Mouse (Mus musculus) embryonic facial prominence, embryonic 11.5 days (tissue): ENCODE results near the gene Mybl2. TPM values are rescaled to one million over a fixed set of nuclear protein-coding genes. Genes with fewer than 3 reads are reported as not detected.
A peak's percentile ranks its signal among the peaks of the same experiment; 100 is the strongest.

ENCODE experiments used
- ATAC-seq: fragments of 200-750 bp; cut with Nextera tagmentation; replicated peaks from 2 replicates; pipeline ENCODE4 v1.8.0; 2017; ENCODE audit warnings: low read depth; ENCODE audit not compliant: insufficient number of reproducible peaks, low FRiP score, low TSS enrichment
- DNase-seq: peaks from one replicate; pipeline ENCODE4 v3.0.0-alpha.2; 2015; ENCODE audit warnings: low spot score
- H3K27ac ChIP-seq: fragments of 300-500 bp; sonication (generic); replicated peaks from 2 replicates; pipeline ENCODE4 v1.5.1; 2014; ENCODE audit warnings: mild to moderate bottlenecking, low read depth, low read length, control low read depth
- H3K27me3 ChIP-seq: fragments of 300-500 bp; sonication (generic); 2 replicates; pipeline ENCODE4 v1.6.1; 2014; ENCODE audit warnings: mild to moderate bottlenecking, low read length, moderate library complexity, mixed read lengths; ENCODE audit not compliant: control insufficient read depth, insufficient read depth
- H3K36me3 ChIP-seq: fragments of 300-500 bp; sonication (generic); replicated peaks from 2 replicates; pipeline ENCODE4 v1.6.1; 2014; ENCODE audit warnings: low read depth, mild to moderate bottlenecking, low read length, moderate library complexity, mixed read lengths; ENCODE audit not compliant: control insufficient read depth, insufficient read depth
- H3K4me1 ChIP-seq: fragments of 300-500 bp; sonication (generic); 2 replicates; pipeline ENCODE4 v1.6.1; 2014; ENCODE audit warnings: low read length, mixed read lengths; ENCODE audit not compliant: control insufficient read depth, insufficient read depth
- H3K4me2 ChIP-seq: fragments of 300-500 bp; sonication (generic); 2 replicates; pipeline ENCODE4 v1.6.1; 2014; ENCODE audit warnings: low read depth, mild to moderate bottlenecking, control low read depth, low read length, moderate library complexity
- H3K4me3 ChIP-seq: fragments of 300-500 bp; sonication (generic); 2 replicates; pipeline ENCODE4 v1.5.1; 2014; ENCODE audit warnings: low read depth, low read length, control low read depth
- H3K9ac ChIP-seq: fragments of 300-500 bp; sonication (generic); replicated peaks from 2 replicates; pipeline ENCODE4 v1.6.1; 2014; ENCODE audit warnings: mild to moderate bottlenecking, control low read depth, low read length
- H3K9me3 ChIP-seq: fragments of 300-500 bp; sonication (generic); replicated peaks from 2 replicates; pipeline ENCODE4 v1.6.1; 2016; ENCODE audit warnings: mild to moderate bottlenecking, low read length, inconsistent platforms, mixed read lengths; ENCODE audit not compliant: control insufficient read depth
- WGBS: fragments of 180-500 bp; shearing (Covaris S2); extraction: QIAGEN DNeasy Blood & Tissue Kit; methylation state at CpG from one replicate; pipeline ENCODE4 v1.1.7; 2014; 5-methylcytosine and 5-hydroxymethylcytosine counted together
- polyA plus RNA-seq: library from polyadenylated mRNA; unstranded; fragments of >200 nt; fragmentation: Nextera tagmentation; extraction: Ambion mirVana; gene quantifications from 2 replicates; pipeline ENCODE4 v1.2.1, GENCODE M21; 2014

Gene Mybl2
- polyA plus RNA-seq, 1 experiment from 2014 or later, result 25.6 TPM

- ATAC-seq (no peak), DNase-seq (no peak)
- Histone ChIP-seq H3K9me3 (no peaks in the 10 kb centered on the region), H3K9ac (no peak within 1 kb of the TSS), H3K4me2 (no peak within 1 kb of the TSS), H3K27me3 (no peaks in the 10 kb centered on the region), H3K36me3 (no peaks in the 10 kb centered on the region), H3K4me1 (no peaks in the 10 kb centered on the region), H3K27ac (no peak within 1 kb of the TSS), H3K4me3 (no peak within 1 kb of the TSS)
- WGBS, result 89% methylated on average over 9 of the region's 9 CpGs
These were observed 33.2 kb downstream of the Mybl2 start, which contains the start of gene Gtsf1l for GRCm38 (mm10) chr2:163087728-163088127. Gene Gtsf1l (minus strand): TSS chr2:163087855.

GRCm38 (mm10) chr2:163089475-163090123, 35.1 kb downstream of the Mybl2 start:
- H3K4me3 ChIP-seq, result no peak overlapping the region
- DNase-seq, result no peak
- WGBS, result 73% methylated on average over 5 of the region's 5 CpGs
- no peaks in the 10 kb centered on the region for H3K9me3 ChIP-seq
- no peaks in the 10 kb centered on the region for H3K4me1 ChIP-seq
- no peaks in the 10 kb centered on the region for H3K36me3 ChIP-seq
- no peaks in the 10 kb centered on the region for H3K27me3 ChIP-seq
- no peak overlapping the region for H3K27ac ChIP-seq
- H3K9ac ChIP-seq, result no peak overlapping the region
- no peak overlapping the region for H3K4me2 ChIP-seq
- ATAC-seq, result no peak

GRCm38 (mm10) chr2:163094909-163095308, 40.4 kb downstream of the Mybl2 start:
- H3K4me1 ChIP-seq, result no peaks in the 10 kb centered on the region
- 87% methylated on average over 10 of the region's 10 CpGs for WGBS
- H3K9me3 ChIP-seq, result no peaks in the 10 kb centered on the region
- ATAC-seq, result no peak
- H3K36me3 ChIP-seq, result no peaks in the 10 kb centered on the region
- no peak for DNase-seq
- no peak overlapping the region for H3K9ac ChIP-seq
- no peak overlapping the region for H3K4me2 ChIP-seq
- no peaks in the 10 kb centered on the region for H3K27me3 ChIP-seq
- no peak overlapping the region for H3K27ac ChIP-seq
- no peak overlapping the region for H3K4me3 ChIP-seq

GRCm38 (mm10) chr2:163095784-163096183, 41.3 kb downstream of the Mybl2 start:
- Histone ChIP-seq H3K36me3 (no peaks in the 10 kb centered on the region), H3K9ac (no peak overlapping the region), H3K27ac (no peak overlapping the region), H3K27me3 (no peaks in the 10 kb centered on the region), H3K9me3 (no peaks in the 10 kb centered on the region), H3K4me2 (no peak overlapping the region), H3K4me1 (no peaks in the 10 kb centered on the region), H3K4me3 (no peak overlapping the region)
- 72% methylated on average over 3 of the region's 3 CpGs for WGBS
- ATAC-seq (no peak), DNase-seq (no peak)

GRCm38 (mm10) chr2:163099919-163100318, 45.4 kb downstream of the Mybl2 start:
- ATAC-seq, result no peak
- WGBS, result 49% methylated on average over 8 of the region's 8 CpGs

GRCm38 (mm10) chr2:163100551-163100950, 46.1 kb downstream of the Mybl2 start:
- no peak overlapping the region for H3K4me3 ChIP-seq
- ATAC-seq, result no peak
- 71% methylated on average over 5 of the region's 5 CpGs for WGBS

More at GRCm38 (mm10) chr2:163099919-163100318, 45.4 kb downstream of the Mybl2 start:
- no peak for DNase-seq
- Histone ChIP-seq H3K27me3 (no peaks in the 10 kb centered on the region), H3K9ac (no peak overlapping the region), H3K4me2 (no peak overlapping the region), H3K4me1 (no peaks in the 10 kb centered on the region), H3K4me3 (no peak overlapping the region), H3K36me3 (no peaks in the 10 kb centered on the region), H3K27ac (no peak overlapping the region), H3K9me3 (no peaks in the 10 kb centered on the region)

GRCm38 (mm10) chr2:163101646-163102203, 47.2 kb downstream of the Mybl2 start:
- no peak overlapping the region for H3K4me3 ChIP-seq
- no peak overlapping the region for H3K9ac ChIP-seq
- H3K4me1 ChIP-seq, result no peaks in the 10 kb centered on the region
- DNase-seq (peak; percentile 85), ATAC-seq (peak; percentile 66)
- no peak overlapping the region for H3K27ac ChIP-seq
- H3K9me3 ChIP-seq, result no peaks in the 10 kb centered on the region
- no peaks in the 10 kb centered on the region for H3K36me3 ChIP-seq
- H3K4me2 ChIP-seq, result no peak overlapping the region
- WGBS, result 2% methylated on average over 10 of the region's 10 CpGs
- no peaks in the 10 kb centered on the region for H3K27me3 ChIP-seq

More at GRCm38 (mm10) chr2:163100551-163100950, 46.1 kb downstream of the Mybl2 start:
- no peak for DNase-seq
- Histone ChIP-seq H3K9ac (no peak overlapping the region), H3K4me2 (no peak overlapping the region), H3K27me3 (no peaks in the 10 kb centered on the region), H3K27ac (no peak overlapping the region), H3K9me3 (no peaks in the 10 kb centered on the region), H3K4me1 (no peaks in the 10 kb centered on the region), H3K36me3 (no peaks in the 10 kb centered on the region)

GRCm38 (mm10) chr2:163102216-163102615, 47.7 kb downstream of the Mybl2 start:
- Histone ChIP-seq H3K27me3 (no peaks in the 10 kb centered on the region), H3K4me2 (no peak overlapping the region), H3K4me3 (no peak overlapping the region), H3K9ac (no peak overlapping the region), H3K27ac (no peak overlapping the region), H3K9me3 (no peaks in the 10 kb centered on the region), H3K4me1 (no peaks in the 10 kb centered on the region), H3K36me3 (no peaks in the 10 kb centered on the region)
- DNase-seq, result no peak
- ATAC-seq, result peak; percentile 38; the same call in 1 of the 2 replicates
- 55% methylated on average over 7 of the region's 7 CpGs for WGBS
